ENCODE assay signal across 9 mouse cellular contexts in genomic region chr8:124792186-124792585, GRCm38 (mm10). TPM values are rescaled to one million over a fixed set of nuclear protein-coding genes. Genes with fewer than 3 reads are reported as not detected.
DNase-seq lines count a peak whose midpoint lies in the region; ATAC-seq and TF ChIP-seq lines count a peak whose summit lies in the region.
"Had no signal": no experiment of that assay in that cellular context is flagged by ENCODE, and none has a peak within 500 bp of the region (broad histone marks: within the 10 kb centered on the region; RNA-seq: fewer than 3 reads in every experiment).

No protein-coding gene starts in this region.

- peak overlapping the region; percentile 91 for H3K9ac ChIP-seq in hindbrain, embryonic 16.5 days (ENCODE audit: low read depth, low read length)
- H3K9ac ChIP-seq in liver, embryonic 13.5 days: no peak overlapping the region

- H3K27ac ChIP-seq in heart, embryonic 10.5 days: peak overlapping the region; percentile 56
- no peak overlapping the region for H3K27ac ChIP-seq in cortical plate, adult 2 months (ENCODE audit: insufficient read depth, low read length)
- H3K27ac ChIP-seq in hindbrain, embryonic 16.5 days (ENCODE audit: low read depth, low read length): peak overlapping the region; percentile 97
- H3K27ac ChIP-seq in liver, embryonic 13.5 days: no peak overlapping the region

- H3K9me3 ChIP-seq in heart, embryonic 10.5 days: no peaks in the 10 kb centered on the region
- H3K9me3 ChIP-seq in E14TG2a.4 (ENCODE audit: low read length): no peaks in the 10 kb centered on the region
- H3K9me3 ChIP-seq in hindbrain, embryonic 16.5 days (ENCODE audit: control insufficient read depth, low read length): no peaks in the 10 kb centered on the region
- no peaks in the 10 kb centered on the region for H3K9me3 ChIP-seq in liver, embryonic 13.5 days (replicated peaks)

- peaks cover 66% of the 10 kb centered on the region for H3K27me3 ChIP-seq in heart, embryonic 10.5 days (ENCODE audit: insufficient read depth, poor library complexity, severe bottlenecking)
- peaks cover 85% of the 10 kb centered on the region for H3K27me3 ChIP-seq in E14TG2a.4 (ENCODE audit: insufficient read depth, low read length)
- no peaks in the 10 kb centered on the region; the same call in 1 of the 2 replicates for H3K27me3 ChIP-seq in hindbrain, embryonic 16.5 days (replicated peaks; ENCODE audit: control insufficient read depth, insufficient read depth, low read length)
- H3K27me3 ChIP-seq in liver, embryonic 13.5 days: peaks cover 86% of the 10 kb centered on the region

- peak overlapping the region; percentile 72 for H3K4me3 ChIP-seq in heart, embryonic 10.5 days
- H3K4me3 ChIP-seq in E14TG2a.4 (replicated peaks; ENCODE audit: low read length): peak overlapping the region; percentile 82
- peak overlapping the region; percentile 55 for H3K4me3 ChIP-seq in cortical plate, adult 2 months (ENCODE audit: insufficient read depth, low read length)
- H3K4me3 ChIP-seq in hindbrain, embryonic 16.5 days (ENCODE audit: low read length): peak overlapping the region; percentile 87
- H3K4me3 ChIP-seq in liver, embryonic 13.5 days (replicated peaks): peak overlapping the region; percentile 57

- intact Hi-C loops in gastrocnemius, postnatal 14 days (cut with DNase I; ENCODE audit: low total_unique reads): no loop called here

- no peak for TF ChIP-seq CTCF in E14TG2a.4 (conservative IDR thresholded peaks at IDR 0.05; ENCODE audit: low read length)
- no peak for TF ChIP-seq CTCF in cortical plate, adult 2 months (IDR thresholded peaks at IDR 0.05; ENCODE audit: extremely low read depth, insufficient read depth, low read length)

- no peak for DNase-seq in heart, embryonic 10.5 days (ENCODE audit: low spot score)
- no peak for DNase-seq in heart, adult 9 months (ENCODE audit: low spot score in 2 of 2)
- DNase-seq in liver, embryonic 13.5 days: no peak
- peak; percentile 44 to 62 for DNase-seq in right cerebral cortex, postnatal 36 days (ENCODE audit: low spot score in 2 of 2)
- DNase-seq in gastrocnemius, postnatal 14 days: no peak

- TF ChIP-seq POLR2A in cortical plate, adult 2 months (IDR thresholded peaks at IDR 0.05; ENCODE audit: extremely low read depth, insufficient read depth, low read length): no peak

- no peaks in the 10 kb centered on the region for H3K36me3 ChIP-seq in heart, embryonic 10.5 days
- H3K36me3 ChIP-seq in E14TG2a.4 (ENCODE audit: insufficient read depth, low read length): no peaks in the 10 kb centered on the region
- H3K36me3 ChIP-seq in hindbrain, embryonic 16.5 days (ENCODE audit: control insufficient read depth, insufficient read depth, low read length): no peaks in the 10 kb centered on the region
- H3K36me3 ChIP-seq in liver, embryonic 13.5 days: no peaks in the 10 kb centered on the region

- H3K4me2 ChIP-seq in hindbrain, embryonic 16.5 days (ENCODE audit: low read length): peak overlapping the region; percentile 93
- peak overlapping the region; percentile 77 for H3K4me2 ChIP-seq in liver, embryonic 13.5 days

- ATAC-seq in hindbrain, embryonic 16.5 days: peak; percentile 44
- no peak for ATAC-seq in liver, embryonic 13.5 days (ENCODE audit: low read depth)

- peaks cover 36% of the 10 kb centered on the region for H3K4me1 ChIP-seq in heart, embryonic 10.5 days
- peaks cover 38% of the 10 kb centered on the region for H3K4me1 ChIP-seq in E14TG2a.4 (replicated peaks; ENCODE audit: low read depth, low read length)
- H3K4me1 ChIP-seq in cortical plate, adult 2 months (ENCODE audit: control insufficient read depth, insufficient read depth, low read length): 0 out of 2 replicates have a peak, but pooled peaks cover 2% of the 10 kb centered on the region
- peaks cover 33% of the 10 kb centered on the region for H3K4me1 ChIP-seq in hindbrain, embryonic 16.5 days (ENCODE audit: control insufficient read depth, insufficient read depth, low read depth, low read length)
- peaks cover 28% of the 10 kb centered on the region for H3K4me1 ChIP-seq in liver, embryonic 13.5 days (replicated peaks)

- 1% methylated on average over 32 of the region's 32 CpGs for WGBS in heart, embryonic 10.5 days
- under 1% methylated on average over 32 of the region's 32 CpGs for WGBS in hindbrain, embryonic 16.5 days
- WGBS in liver, embryonic 13.5 days (ENCODE audit: insufficient replicate concordance): 2% methylated on average over 32 of the region's 32 CpGs

RNA-seq across cellular contexts. Expression of gene Trim67, which starts 0.7 kb away (rescaled TPM):
- polyA plus RNA-seq in heart, embryonic 10.5 days (2016; fragmentation: Nextera tagmentation; extraction: Ambion mirVana): 0.05 and 0.10 TPM in 2 replicates
- polyA plus RNA-seq in cortical plate, adult 2 months (2012; rRNA removed): 1.3 and 1.4 TPM in 2 replicates
- 25.9 and 27.0 TPM in 2 replicates for polyA plus RNA-seq in hindbrain, embryonic 16.5 days (2015; fragmentation: Nextera tagmentation; extraction: Ambion mirVana)
- 0.03 TPM in 1 of 2 replicates, not detected in the other for polyA plus RNA-seq in liver, embryonic 13.5 days (2015; fragmentation: Nextera tagmentation; extraction: Ambion mirVana)
- total RNA-seq in gastrocnemius, postnatal 14 days (2021): under 1 TPM; 0.07 to 0.18 TPM
- total RNA-seq: MEL had no signal

RNA-seq across cellular contexts. Expression of gene Fam89a, which starts 40.6 kb away (rescaled TPM):
- polyA plus RNA-seq in heart, embryonic 10.5 days (2016; fragmentation: Nextera tagmentation; extraction: Ambion mirVana): 2.5 and 8.2 TPM in 2 replicates
- polyA plus RNA-seq in cortical plate, adult 2 months (2012; rRNA removed): 1.1 and 1.7 TPM in 2 replicates
- polyA plus RNA-seq in hindbrain, embryonic 16.5 days (2015; fragmentation: Nextera tagmentation; extraction: Ambion mirVana): 0.90 and 1.9 TPM in 2 replicates
- polyA plus RNA-seq in liver, embryonic 13.5 days (2015; fragmentation: Nextera tagmentation; extraction: Ambion mirVana): 2.6 and 2.9 TPM in 2 replicates
- under 1 TPM; 0.66 to 1.00 TPM for total RNA-seq in gastrocnemius, postnatal 14 days (2021)

Comparison
In these comparisons a context has a peak if more than half of its experiments do, and no peak if none do; other contexts are left out.
1. DNase-seq: peak in right cerebral cortex, postnatal 36 days (2 of 2); none in heart, embryonic 10.5 days (single experiment), heart, adult 9 months (0 of 2), liver, embryonic 13.5 days (single experiment) and gastrocnemius, postnatal 14 days (single experiment).
2. H3K27ac ChIP-seq: peak in heart, embryonic 10.5 days (single experiment) and hindbrain, embryonic 16.5 days (single experiment); none in cortical plate, adult 2 months (single experiment) and liver, embryonic 13.5 days (single experiment).
3. RNA of gene Trim67, which starts 0.7 kb away (polyA plus RNA-seq): 25.9 to 27.0 TPM in hindbrain, embryonic 16.5 days; 1.3 to 1.4 TPM in cortical plate, adult 2 months, 0.05 to 0.10 TPM in heart, embryonic 10.5 days and 0.03 TPM in liver, embryonic 13.5 days; every median in the first group is over 10 times any median in the second.
4. Peak in every context shown above with its lines, with median percentiles within 50 percentile points of each other: H3K4me3 ChIP-seq.